Mouse (Mus musculus) MEL (cell line): ENCODE data around the gene Magix. TPM values are rescaled to one million over a fixed set of nuclear protein-coding genes. Genes with fewer than 3 reads are reported as not detected.

Experiments used
- DNase-seq: peaks from one replicate; pipeline ENCODE4 v3.0.0; 2011; ENCODE audit warnings: low read depth, low spot score
- H3K27ac ChIP-seq: 2 replicates; pipeline ENCODE4 v1.5.1; 2012; ENCODE audit warnings: low read depth, mild to moderate bottlenecking, control low read depth, low read length, moderate library complexity; ENCODE audit not compliant: control insufficient read depth
- H3K27me3 ChIP-seq, 2 experiments: fragments of 150-350 bp in 1 of 2; sonication (generic) in 1 of 2; 2 replicates each; pipeline ENCODE4 v1.6.1; 2012; ENCODE audit warnings: low read length in 2 of 2, mild to moderate bottlenecking in 2 of 2, improper control_type of control experiment in 1 of 2, moderate library complexity in 1 of 2; ENCODE audit not compliant: insufficient read depth in 2 of 2, control insufficient read depth in 1 of 2
- H3K36me3 ChIP-seq, 2 experiments: 2 replicates each; pipeline ENCODE4 v1.6.1; 2012 to 2014; ENCODE audit warnings: low read length in 2 of 2, improper control_type of control experiment in 1 of 2, inconsistent platforms in 1 of 2, mild to moderate bottlenecking in 1 of 2; ENCODE audit not compliant: insufficient read depth in 2 of 2, control insufficient read depth in 1 of 2
- H3K4me1 ChIP-seq, 2 experiments: fragments of 150-350 bp in 1 of 2; sonication (generic) in 1 of 2; 2 replicates each; pipeline ENCODE4 v1.6.1; 2012; ENCODE audit warnings: low read length in 2 of 2, improper control_type of control experiment in 1 of 2, mild to moderate bottlenecking in 1 of 2; ENCODE audit not compliant: insufficient read depth in 2 of 2, control insufficient read depth in 1 of 2
- H3K4me3 ChIP-seq, 2 experiments: fragments of 150-350 bp in 1 of 2; sonication (generic) in 1 of 2; 2 replicates each; pipeline ENCODE4 v1.5.1; 2012; ENCODE audit warnings: low read depth in 2 of 2, low read length in 2 of 2, mild to moderate bottlenecking in 2 of 2, moderate library complexity in 2 of 2, control low read depth in 1 of 2, improper control_type of control experiment in 1 of 2; ENCODE audit not compliant: control insufficient read depth in 1 of 2, insufficient read depth in 1 of 2
- H3K79me2 ChIP-seq: 2 replicates; pipeline ENCODE4 v1.6.1; 2012; ENCODE audit warnings: mild to moderate bottlenecking, low read length, moderate library complexity; ENCODE audit not compliant: control insufficient read depth, poor library complexity, insufficient read depth
- H3K9ac ChIP-seq: 2 replicates; pipeline ENCODE4 v1.6.1; 2012; ENCODE audit warnings: low read depth, mild to moderate bottlenecking, control low read depth, low read length, moderate library complexity; ENCODE audit not compliant: control insufficient read depth, poor library complexity, severe bottlenecking
- H3K9me3 ChIP-seq: fragments of 150-350 bp; sonication (generic); replicated peaks from 2 replicates; pipeline ENCODE4 v1.6.1; 2012; ENCODE audit warnings: mild to moderate bottlenecking, low read length, improper control_type of control experiment, moderate library complexity; ENCODE audit not compliant: insufficient read depth
- CHD1 ChIP-seq: IDR thresholded peaks from 2 replicates; pipeline ENCODE4 v1.6.1; 2012; ENCODE audit warnings: low read depth, mild to moderate bottlenecking, inconsistent platforms, low read length, improper control_type of control experiment
- CHD2 ChIP-seq: IDR thresholded peaks from 2 replicates; pipeline ENCODE4 v1.6.1; 2011; ENCODE audit warnings: low read length, improper control_type of control experiment
- CTCF ChIP-seq, 3 experiments: IDR thresholded peaks in 2 of 3; conservative IDR thresholded peaks in 1 of 3; 2 replicates each; pipeline ENCODE4 v1.5.1; 2011 to 2012; ENCODE audit warnings: low read length in 3 of 3, low read depth in 2 of 3, mild to moderate bottlenecking in 2 of 3, improper control_type of control experiment in 1 of 3, inconsistent platforms in 1 of 3, mixed read lengths in 1 of 3, moderate library complexity in 1 of 3; ENCODE audit not compliant: control insufficient read depth in 1 of 3, insufficient read depth in 1 of 3, poor library complexity in 1 of 3, severe bottlenecking in 1 of 3
- E2F4 ChIP-seq: IDR thresholded peaks from 2 replicates; pipeline ENCODE4 v1.6.1; 2011; ENCODE audit warnings: low read depth, low read length, improper control_type of control experiment, borderline replicate concordance
- ELF1 ChIP-seq: IDR thresholded peaks from 2 replicates; pipeline ENCODE4 v1.6.1; 2014; ENCODE audit warnings: low read depth, mild to moderate bottlenecking, inconsistent platforms, low read length, improper control_type of control experiment, moderate library complexity
- EP300 ChIP-seq, 2 experiments: IDR thresholded peaks; 2 replicates each; pipeline ENCODE4 v1.6.1; 2011; ENCODE audit warnings: improper control_type of control experiment in 2 of 2, low read length in 2 of 2, low read depth in 1 of 2, mild to moderate bottlenecking in 1 of 2
- ETS1 ChIP-seq: IDR thresholded peaks from 2 replicates; pipeline ENCODE4 v1.6.1; 2012; ENCODE audit warnings: low read depth, mild to moderate bottlenecking, inconsistent platforms, low read length, improper control_type of control experiment, moderate library complexity
- HCFC1 ChIP-seq: IDR thresholded peaks from 2 replicates; pipeline ENCODE4 v1.6.1; 2012; ENCODE audit warnings: low read depth, mild to moderate bottlenecking, inconsistent platforms, low read length, improper control_type of control experiment, moderate library complexity
- JUND ChIP-seq: IDR thresholded peaks from 2 replicates; pipeline ENCODE4 v1.6.1; 2011; ENCODE audit warnings: low read depth, mild to moderate bottlenecking, improper control_type of control experiment, low read length
- KAT2A ChIP-seq: conservative IDR thresholded peaks from 2 replicates; pipeline ENCODE4 v1.6.1; 2012; ENCODE audit warnings: low read depth, low read length, improper control_type of control experiment, inconsistent platforms
- MAFK ChIP-seq: IDR thresholded peaks from 2 replicates; pipeline ENCODE4 v1.6.1; 2011; ENCODE audit warnings: low read depth, mild to moderate bottlenecking, low read length, improper control_type of control experiment, borderline replicate concordance
- MAX ChIP-seq: IDR thresholded peaks from 2 replicates; pipeline ENCODE4 v1.6.1; 2011; ENCODE audit warnings: low read length, improper control_type of control experiment
- MAZ ChIP-seq: IDR thresholded peaks from 2 replicates; pipeline ENCODE4 v1.6.1; 2012; ENCODE audit warnings: low read depth, mild to moderate bottlenecking, inconsistent platforms, low read length, improper control_type of control experiment
- MXI1 ChIP-seq: IDR thresholded peaks from 2 replicates; pipeline ENCODE4 v1.6.1; 2011; ENCODE audit warnings: mild to moderate bottlenecking, low read depth, low read length, improper control_type of control experiment
- MYB ChIP-seq: IDR thresholded peaks from 2 replicates; pipeline ENCODE4 v1.6.1; 2011; ENCODE audit warnings: mild to moderate bottlenecking, low read depth, low read length, improper control_type of control experiment
- MYC ChIP-seq: IDR thresholded peaks from 2 replicates; pipeline ENCODE4 v1.6.1; 2011; ENCODE audit warnings: low read depth, mild to moderate bottlenecking, low read length, improper control_type of control experiment, moderate library complexity
- NELFE ChIP-seq: IDR thresholded peaks from 2 replicates; pipeline ENCODE4 v1.6.1; 2011; ENCODE audit warnings: low read depth, low read length, improper control_type of control experiment
- NRF1 ChIP-seq: IDR thresholded peaks from 2 replicates; pipeline ENCODE4 v1.6.1; 2014; ENCODE audit warnings: low read depth, mild to moderate bottlenecking, inconsistent platforms, low read length, improper control_type of control experiment, moderate library complexity; ENCODE audit not compliant: poor library complexity, insufficient read depth, severe bottlenecking
- POLR2A ChIP-seq, 2 experiments: IDR thresholded peaks; 2 replicates each; pipeline ENCODE4 v1.6.1; 2011 to 2012; ENCODE audit warnings: low read length in 2 of 2, mild to moderate bottlenecking in 2 of 2, control low read depth in 1 of 2, improper control_type of control experiment in 1 of 2, low read depth in 1 of 2, moderate library complexity in 1 of 2; ENCODE audit not compliant: control insufficient read depth in 1 of 2, insufficient read depth in 1 of 2, poor library complexity in 1 of 2
- POLR2AphosphoS2 ChIP-seq: IDR thresholded peaks from 2 replicates; pipeline ENCODE4 v1.6.1; 2011; ENCODE audit warnings: low read length, improper control_type of control experiment
- POLR2AphosphoS5 ChIP-seq: IDR thresholded peaks from 2 replicates; pipeline ENCODE4 v1.6.1; 2012; ENCODE audit warnings: low read depth, borderline replicate concordance, mild to moderate bottlenecking, inconsistent platforms, low read length, moderate library complexity, mixed read lengths
- RAD21 ChIP-seq: IDR thresholded peaks from 2 replicates; pipeline ENCODE4 v1.6.1; 2011; ENCODE audit warnings: mild to moderate bottlenecking, low read depth, low read length, improper control_type of control experiment
- SIN3A ChIP-seq: IDR thresholded peaks from 2 replicates; pipeline ENCODE4 v1.6.1; 2012; ENCODE audit warnings: low read length, improper control_type of control experiment, inconsistent platforms
- SMC3 ChIP-seq: IDR thresholded peaks from 2 replicates; pipeline ENCODE4 v1.6.1; 2011; ENCODE audit warnings: low read depth, low read length, improper control_type of control experiment
- TBP ChIP-seq: IDR thresholded peaks from 2 replicates; pipeline ENCODE4 v1.8.0; 2011; ENCODE audit warnings: low read depth, low read length, improper control_type of control experiment
- TCF12 ChIP-seq: IDR thresholded peaks from 2 replicates; pipeline ENCODE4 v1.6.1; 2014; ENCODE audit warnings: low read depth, mild to moderate bottlenecking, inconsistent platforms, low read length, improper control_type of control experiment, moderate library complexity
- UBTF ChIP-seq: IDR thresholded peaks from 2 replicates; pipeline ENCODE4 v1.6.1; 2012; ENCODE audit warnings: low read depth, mild to moderate bottlenecking, inconsistent platforms, low read length, improper control_type of control experiment, moderate library complexity, borderline replicate concordance; ENCODE audit not compliant: insufficient read depth
- USF1 ChIP-seq: IDR thresholded peaks from 2 replicates; pipeline ENCODE4 v1.6.1; 2014; ENCODE audit warnings: low read depth, mild to moderate bottlenecking, inconsistent platforms, low read length, improper control_type of control experiment, moderate library complexity
- ZC3H11A ChIP-seq: IDR thresholded peaks from 2 replicates; pipeline ENCODE4 v1.6.1; 2012; ENCODE audit warnings: low read depth, mild to moderate bottlenecking, inconsistent platforms, low read length, improper control_type of control experiment
- ZKSCAN1 ChIP-seq: IDR thresholded peaks from 2 replicates; pipeline ENCODE4 v1.6.1; 2012; ENCODE audit warnings: low read depth, mild to moderate bottlenecking, inconsistent platforms, low read length, improper control_type of control experiment, moderate library complexity
- ZMIZ1 ChIP-seq: IDR thresholded peaks from 2 replicates; pipeline ENCODE4 v1.6.1; 2012; ENCODE audit warnings: low read depth, mild to moderate bottlenecking, inconsistent platforms, low read length, improper control_type of control experiment, moderate library complexity
- polyA plus RNA-seq, 2 experiments: library from polyadenylated mRNA; stranded (reverse) in 1 of 2; unstranded in 1 of 2; fragments of >175 nt in 1 of 2; fragments of >200 nt in 1 of 2; gene quantifications; 2 replicates each; pipeline versions ENCODE4 v1.2.1 to v1.2.4; 2012; ENCODE audit warnings: low replicate concordance in 2 of 2, low read depth in 1 of 2; ENCODE audit not compliant: insufficient read length in 2 of 2, insufficient read depth in 1 of 2, missing spikeins in 1 of 2
- total RNA-seq: library from RNA; depleted of rRNA; stranded (reverse); fragments of 300-350 nt; gene quantifications from 2 replicates; pipeline ENCODE4 v1.2.3, GENCODE M21; 2012

Magix gene
- total and polyA plus RNA-seq, 3 experiments: 0.15 to 0.33 TPM; not detected in 1

GRCm38 (mm10) chrX:7679405-7680056, 1.5 kb downstream of the Magix start (continued):
- TF ChIP-seq POLR2A (IDR thresholded peaks at IDR 0.05; ENCODE audit: control insufficient read depth in 1 of 2, insufficient read depth in 1 of 2, low read depth in 1 of 2, low read length in 2 of 2, poor library complexity in 1 of 2) (peak in 1 of 2 experiments; percentile 71; a peak in 2 of 4 replicates), UBTF (0 out of 2 replicates have a peak, but pooled peaks have one; percentile 75), SMC3 (peak; percentile 75), E2F4 (no peak), MXI1 (peak; percentile 34), CTCF (IDR thresholded peaks at IDR 0.05 in 2 of 3, conservative IDR thresholded peaks at IDR 0.05 in 1 of 3; ENCODE audit: control insufficient read depth in 1 of 3, insufficient read depth in 1 of 3, low read depth in 2 of 3, low read length in 3 of 3, poor library complexity in 1 of 3, severe bottlenecking in 1 of 3) (peak in 2 of 3 experiments; percentile 82 to 95; a peak in 4 of 6 replicates), ETS1 (no peak; the same call in 1 of the 2 replicates), MAZ (peak; percentile 48; the same call in 1 of the 2 replicates), ELF1 (no peak), KAT2A (no peak), CHD1 (0 out of 2 replicates have a peak, but pooled peaks have one; percentile 24), SIN3A (peak; percentile 57; the same call in 1 of the 2 replicates), EP300 (IDR thresholded peaks at IDR 0.05; ENCODE audit: low read depth in 1 of 2, low read length in 2 of 2) (no peak), TCF12 (0 out of 2 replicates have a peak, but pooled peaks have one; percentile 12), MYC (no peak), POLR2AphosphoS2 (no peak; the same call in 1 of the 2 replicates), RAD21 (peak; percentile 41)

- peak; percentile 54 for DNase-seq
- Histone ChIP-seq H3K4me3 (peak overlapping the region; percentile 54 to 67; a peak in 3 of 4 replicates), H3K9ac (no peak overlapping the region), H3K4me1 (peaks cover 0 to 6% of the 10 kb centered on the region in 2 experiments; a peak in 1 of 4 replicates), H3K27me3 (peaks cover 0 to 4% of the 10 kb centered on the region in 2 experiments), H3K36me3 (peaks cover 0 to 3% of the 10 kb centered on the region in 2 experiments; a peak in 1 of 4 replicates), H3K79me2 (peaks cover 1% of the 10 kb centered on the region; the same call in 1 of the 2 replicates), H3K27ac (no peak overlapping the region), H3K9me3 (no peaks in the 10 kb centered on the region)
- no peak for TF ChIP-seq CHD2
- TF ChIP-seq POLR2A (IDR thresholded peaks at IDR 0.05; ENCODE audit: control insufficient read depth in 1 of 2, insufficient read depth in 1 of 2, low read depth in 1 of 2, low read length in 2 of 2, poor library complexity in 1 of 2): no peak
- no peak for TF ChIP-seq MAX
- TF ChIP-seq ZKSCAN1: no peak
- TF ChIP-seq JUND: no peak
- no peak for TF ChIP-seq MYC
- peak; percentile 15 for TF ChIP-seq RAD21
- TF ChIP-seq ZC3H11A: no peak
- TF ChIP-seq CTCF (IDR thresholded peaks at IDR 0.05 in 2 of 3, conservative IDR thresholded peaks at IDR 0.05 in 1 of 3; ENCODE audit: control insufficient read depth in 1 of 3, insufficient read depth in 1 of 3, low read depth in 2 of 3, low read length in 3 of 3, poor library complexity in 1 of 3, severe bottlenecking in 1 of 3): peak in 1 of 3 experiments; percentile 47; a peak in 2 of 6 replicates
- TF ChIP-seq KAT2A: no peak
- no peak for TF ChIP-seq USF1
- TF ChIP-seq NRF1: no peak
- no peak for TF ChIP-seq SIN3A
- TF ChIP-seq EP300 (IDR thresholded peaks at IDR 0.05; ENCODE audit: low read depth in 1 of 2, low read length in 2 of 2): no peak
- no peak for TF ChIP-seq NELFE
- TF ChIP-seq POLR2AphosphoS2: no peak
- no peak for TF ChIP-seq MAFK
- no peak for TF ChIP-seq MAZ
- TF ChIP-seq POLR2AphosphoS5: no peak
- no peak for TF ChIP-seq HCFC1
- no peak for TF ChIP-seq MYB
- no peak for TF ChIP-seq TBP
- TF ChIP-seq ZMIZ1: no peak
- no peak for TF ChIP-seq ETS1
- TF ChIP-seq SMC3: peak; percentile 37
- peak; percentile 17; the same call in 1 of the 2 replicates for TF ChIP-seq MXI1
Measured at GRCm38 (mm10) chrX:7678986-7679385, 2.1 kb downstream of the Magix start.
